Mouse (Mus musculus): ENCODE data around the gene Cherp.

DNA sequence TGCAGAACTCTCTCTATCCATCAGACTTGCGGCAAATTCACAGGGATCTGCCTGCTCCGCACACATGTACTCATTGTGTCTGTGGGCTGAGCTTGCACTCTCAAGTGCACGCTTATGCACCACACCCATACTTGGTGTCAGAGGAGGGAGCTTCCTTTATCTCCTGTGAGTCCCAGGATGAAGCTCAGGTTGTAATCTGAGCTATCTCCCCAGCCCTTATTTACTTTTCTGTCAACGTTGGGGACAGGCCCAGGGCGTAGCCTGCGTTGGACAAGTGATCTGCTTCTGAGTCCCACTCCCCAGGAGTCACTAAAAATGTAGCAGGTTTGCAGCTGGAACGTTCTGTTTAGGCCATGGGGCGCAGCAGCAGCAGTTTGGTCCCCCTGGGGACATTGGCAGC, 23.5 kb downstream of the Cherp start:
- TF ChIP-seq CTCF (IDR thresholded peaks at IDR 0.05; ENCODE audit: borderline replicate concordance, extremely low read depth, insufficient read depth, insufficient read length) (no peak), POLR2A (IDR thresholded peaks at IDR 0.05; ENCODE audit: borderline replicate concordance, extremely low read depth, insufficient read depth, insufficient read length, poor library complexity, severe bottlenecking) (no peak)

All from brain, embryonic 14.5 days (tissue).